Mouse (Mus musculus): Measurements from ENCODE around the gene Pus10. TPM values are rescaled to one million over a fixed set of nuclear protein-coding genes. Genes with fewer than 3 reads are reported as not detected.

The Pus10 gene
- total RNA-seq (2017), result 46.1 and 56.0 TPM in 2 replicates

DNA sequence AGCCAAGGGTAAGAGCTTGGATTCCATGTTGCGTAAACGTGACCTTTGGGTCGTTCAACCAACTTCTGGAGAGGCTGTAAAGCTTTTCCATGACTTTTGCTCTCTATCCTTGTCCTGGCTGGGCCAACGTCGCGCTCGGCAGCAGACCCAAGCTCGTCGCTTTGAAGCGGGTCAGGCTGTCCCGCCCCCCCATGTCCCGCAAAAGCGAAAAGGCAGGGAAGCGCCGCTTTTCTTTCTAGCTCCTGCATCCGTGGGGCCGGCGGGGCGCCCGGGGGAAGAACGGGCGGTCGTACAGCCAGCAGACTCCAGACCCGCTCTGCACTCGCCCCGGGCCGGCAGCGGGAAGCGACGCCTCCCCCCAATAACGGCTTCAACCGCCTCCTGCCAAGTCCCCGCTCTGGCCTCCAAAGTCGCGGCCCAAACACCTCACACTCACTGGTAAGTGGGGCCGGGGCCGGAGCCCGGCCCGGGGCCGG, at the start of gene Pus10:
Pus10 (plus strand) TSS at position 364 of the 476 bp plus-strand sequence.
- peak in 1 of 2 experiments; percentile 46; a peak in 2 of 4 replicates for ATAC-seq (replicated peaks in 1 of 2; ENCODE audit: insufficient read depth in 1 of 2, low FRiP score in 2 of 2, low TSS enrichment in 1 of 2, low read depth in 1 of 2, poor library complexity in 2 of 2, severe bottlenecking in 2 of 2)

DNA sequence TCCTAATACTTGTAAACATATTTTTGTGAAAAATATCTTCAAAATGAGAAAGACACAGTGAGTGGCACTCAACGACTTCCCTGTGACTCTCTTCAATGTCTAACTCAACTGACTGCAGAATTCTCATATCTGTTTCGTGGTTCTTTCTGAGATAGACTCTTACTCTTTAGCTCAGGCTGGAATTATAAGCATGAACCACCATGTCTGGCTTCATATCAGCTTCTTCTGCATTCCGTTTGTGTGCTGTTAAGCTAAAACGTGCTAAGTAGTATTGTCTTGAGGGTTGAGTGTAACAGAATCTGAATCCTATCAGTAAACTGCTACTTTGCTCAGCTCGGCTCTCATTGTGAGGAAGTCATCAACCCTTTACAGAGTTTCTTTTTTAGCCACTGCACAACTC, 46.5 kb upstream of the Pus10 start:
- ATAC-seq (replicated peaks in 1 of 2; ENCODE audit: insufficient read depth in 1 of 2, low FRiP score in 2 of 2, low TSS enrichment in 1 of 2, low read depth in 1 of 2, poor library complexity in 2 of 2, severe bottlenecking in 2 of 2), result no peak

DNA sequence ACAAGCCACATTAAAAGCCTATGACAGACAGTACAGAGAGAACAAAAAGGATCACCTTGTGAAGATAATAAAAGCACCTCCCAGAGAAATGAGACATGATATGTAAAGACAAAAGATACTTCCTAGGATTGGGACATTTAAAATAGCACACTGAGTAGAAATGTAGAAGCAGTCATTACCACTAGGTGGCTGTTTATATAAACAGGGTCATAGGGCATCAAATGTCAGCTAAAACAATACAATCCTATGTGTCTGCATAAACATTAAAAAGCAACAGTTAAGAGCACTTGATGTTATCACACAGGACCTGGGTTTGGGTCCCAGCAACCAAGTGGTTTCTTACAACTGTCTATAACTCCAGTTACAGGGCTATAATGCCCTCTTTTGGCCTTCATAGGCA, 34.8 kb upstream of the Pus10 start:
- no peak for ATAC-seq (replicated peaks in 1 of 2; ENCODE audit: insufficient read depth in 1 of 2, low FRiP score in 2 of 2, low TSS enrichment in 1 of 2, low read depth in 1 of 2, poor library complexity in 2 of 2, severe bottlenecking in 2 of 2)

DNA sequence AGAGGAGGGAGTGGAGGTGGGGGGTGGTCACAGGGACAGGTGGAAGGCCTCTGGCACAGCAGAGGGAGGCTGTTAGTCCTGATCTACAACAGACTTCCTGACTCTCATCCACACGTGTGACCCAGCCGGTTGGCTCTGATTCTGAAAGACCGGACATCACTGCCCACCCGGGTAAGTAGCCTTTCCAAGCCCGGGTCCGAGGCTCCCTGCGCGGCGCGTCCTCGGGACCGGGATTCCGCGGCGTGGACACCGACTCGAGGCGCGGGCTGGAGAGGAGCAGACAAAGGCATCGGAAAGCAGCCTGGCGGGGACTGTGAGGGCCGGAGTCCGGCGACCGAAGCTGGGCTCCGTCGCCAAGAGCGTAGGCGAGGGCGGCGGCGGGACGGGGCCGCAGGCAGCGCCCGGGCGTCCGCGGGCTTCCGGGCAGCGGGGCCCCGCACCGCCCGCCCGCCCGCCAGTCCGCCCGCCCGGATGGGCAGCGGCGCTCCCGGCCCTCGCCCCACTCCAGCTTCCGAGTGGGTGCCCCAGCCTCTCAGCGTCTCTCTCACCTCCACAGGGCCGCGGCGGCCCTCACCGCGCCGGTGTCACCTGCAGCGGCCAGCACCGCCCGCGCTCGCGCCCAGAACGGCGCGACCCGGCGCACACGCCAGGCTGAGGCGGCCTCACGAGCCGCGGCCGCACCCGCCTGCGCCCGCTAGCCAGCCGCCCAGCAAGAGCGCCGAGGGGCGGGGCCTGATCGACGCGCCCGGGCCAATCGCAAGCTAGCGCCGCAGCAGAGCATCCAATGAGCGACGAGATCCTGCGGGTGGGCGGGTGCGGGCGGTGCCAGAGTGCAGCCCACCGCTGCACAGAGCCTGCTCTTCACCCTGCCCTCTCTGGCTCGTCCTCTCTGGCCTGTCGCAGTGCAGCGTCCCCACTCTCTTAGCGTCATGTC, 32.3 kb upstream of the Pus10 start, which contains the start of gene 0610010F05Rik:
0610010F05Rik (minus strand) TSS at position 695 of the 934 bp plus-strand sequence.
- ATAC-seq (replicated peaks in 1 of 2; ENCODE audit: insufficient read depth in 1 of 2, low FRiP score in 2 of 2, low TSS enrichment in 1 of 2, low read depth in 1 of 2, poor library complexity in 2 of 2, severe bottlenecking in 2 of 2), result peak; percentile 99 to 100

DNA sequence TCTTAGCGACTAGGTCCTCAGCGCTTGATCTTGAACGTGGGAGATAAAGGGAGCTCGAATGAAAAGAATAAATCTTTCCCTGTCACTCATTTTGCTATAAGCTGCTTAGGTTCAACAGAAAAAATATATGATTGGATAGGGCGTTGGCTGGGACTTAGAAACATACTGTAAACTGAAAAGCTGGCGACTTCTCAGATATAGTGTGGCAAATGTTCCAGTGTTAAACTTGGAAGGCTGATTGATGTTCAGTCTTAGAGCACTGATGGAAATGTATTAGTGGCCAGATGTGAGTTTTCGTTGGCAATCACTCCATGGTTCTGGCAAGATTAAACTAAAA, 31.6 kb upstream of the Pus10 start:
- ATAC-seq (replicated peaks in 1 of 2; ENCODE audit: insufficient read depth in 1 of 2, low FRiP score in 2 of 2, low TSS enrichment in 1 of 2, low read depth in 1 of 2, poor library complexity in 2 of 2, severe bottlenecking in 2 of 2), result 0 out of 4 replicates have a peak, but pooled peaks of 1 of the 2 experiments have one; percentile 15

DNA sequence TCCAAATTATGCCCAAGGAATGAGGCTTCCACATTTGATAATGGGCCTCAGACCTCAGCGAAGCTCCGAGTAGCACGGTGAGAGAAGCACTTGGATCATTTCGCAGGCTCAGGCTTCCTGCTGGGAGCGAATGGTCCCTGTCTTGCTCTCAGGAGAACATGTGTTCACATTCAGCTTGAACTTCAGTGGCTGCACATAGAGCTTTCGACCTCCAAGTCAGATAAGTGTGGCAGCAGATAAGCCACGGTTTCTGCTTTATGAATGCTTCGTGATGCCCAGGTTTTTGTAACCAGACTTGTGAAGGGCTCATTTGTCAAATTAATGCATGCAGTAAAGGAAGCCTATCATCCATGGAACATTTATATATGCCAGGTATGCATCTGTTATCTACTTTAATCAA, 30.9 kb upstream of the Pus10 start:
- no peak for ATAC-seq (replicated peaks in 1 of 2; ENCODE audit: insufficient read depth in 1 of 2, low FRiP score in 2 of 2, low TSS enrichment in 1 of 2, low read depth in 1 of 2, poor library complexity in 2 of 2, severe bottlenecking in 2 of 2)

DNA sequence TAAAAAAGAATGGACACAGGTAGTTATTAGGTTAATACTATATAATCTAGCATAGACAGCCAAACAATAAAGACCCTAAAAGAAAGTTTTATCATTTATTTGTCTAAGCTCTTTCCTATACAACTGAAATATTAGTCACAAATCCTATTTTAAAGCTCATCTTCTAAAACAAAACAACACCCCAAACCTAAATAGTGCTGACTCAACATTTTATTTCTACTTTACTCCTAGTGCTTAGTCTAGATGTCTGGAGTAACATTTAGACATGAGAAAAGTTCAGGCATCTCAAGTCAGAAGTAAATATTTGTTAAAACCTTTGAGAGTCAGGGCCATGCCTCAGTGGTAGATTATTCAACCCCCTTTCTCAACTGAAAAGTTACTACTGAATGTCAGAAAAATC, 18.0 kb upstream of the Pus10 start:
- no peak for ATAC-seq (replicated peaks in 1 of 2; ENCODE audit: insufficient read depth in 1 of 2, low FRiP score in 2 of 2, low TSS enrichment in 1 of 2, low read depth in 1 of 2, poor library complexity in 2 of 2, severe bottlenecking in 2 of 2)

DNA sequence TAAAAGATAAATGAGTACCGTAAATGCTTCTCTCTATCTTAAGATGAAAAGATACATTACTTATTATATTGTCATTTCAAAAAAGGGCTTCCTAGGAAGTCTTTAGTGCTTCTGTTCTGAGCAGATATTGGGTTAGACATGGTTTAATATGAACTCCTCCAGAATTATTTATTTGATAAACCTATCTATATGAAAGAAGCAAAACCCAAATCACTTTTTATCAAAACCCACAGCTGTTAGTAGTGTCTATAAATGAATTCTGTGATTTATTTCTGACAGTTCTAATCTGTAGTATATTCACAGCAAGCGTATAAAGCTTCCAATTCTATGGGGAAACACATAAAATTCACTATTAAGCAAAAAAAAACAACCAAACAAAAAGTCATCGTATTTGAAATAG, 17.6 kb upstream of the Pus10 start:
- ATAC-seq (replicated peaks in 1 of 2; ENCODE audit: insufficient read depth in 1 of 2, low FRiP score in 2 of 2, low TSS enrichment in 1 of 2, low read depth in 1 of 2, poor library complexity in 2 of 2, severe bottlenecking in 2 of 2), result no peak

DNA sequence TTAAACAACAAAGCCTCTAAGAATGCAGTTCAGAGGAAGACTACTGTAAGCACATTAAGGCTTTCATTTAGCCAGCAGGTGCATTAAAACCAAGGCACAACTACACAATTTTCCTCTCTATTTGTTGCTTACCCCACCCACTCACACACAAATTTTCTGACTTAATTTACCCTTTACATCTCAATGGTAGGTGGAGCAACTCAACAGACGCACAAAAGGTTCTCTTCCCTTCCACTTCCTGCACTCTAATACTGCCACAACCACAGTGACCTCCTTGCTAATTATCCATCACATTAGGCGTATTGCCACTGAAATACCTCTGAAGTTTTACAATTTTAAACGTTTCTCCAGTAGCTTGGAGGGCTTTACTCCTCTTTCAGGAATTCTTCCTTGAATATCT, 11.8 kb upstream of the Pus10 start:
- no peak for ATAC-seq (replicated peaks in 1 of 2; ENCODE audit: insufficient read depth in 1 of 2, low FRiP score in 2 of 2, low TSS enrichment in 1 of 2, low read depth in 1 of 2, poor library complexity in 2 of 2, severe bottlenecking in 2 of 2)

DNA sequence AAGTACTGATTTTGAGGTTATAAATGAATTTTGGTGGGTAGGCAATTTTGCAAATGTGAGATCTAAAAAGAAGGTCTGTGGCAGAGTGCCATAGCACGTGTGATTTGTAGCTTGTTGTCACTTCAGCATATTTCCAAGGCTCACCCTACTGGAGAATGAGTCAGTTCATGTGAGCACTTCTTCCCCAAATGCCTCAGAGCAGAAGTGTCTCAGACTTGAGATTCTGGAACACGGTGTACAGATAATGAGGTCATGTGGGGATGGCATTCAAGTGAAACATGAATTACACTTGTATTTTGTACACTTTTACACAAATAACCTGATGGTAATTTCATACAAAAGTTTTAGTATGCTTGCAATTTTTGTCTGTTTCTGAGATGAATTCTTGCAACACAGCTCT, 7.7 kb upstream of the Pus10 start:
- ATAC-seq (replicated peaks in 1 of 2; ENCODE audit: insufficient read depth in 1 of 2, low FRiP score in 2 of 2, low TSS enrichment in 1 of 2, low read depth in 1 of 2, poor library complexity in 2 of 2, severe bottlenecking in 2 of 2), result no peak

DNA sequence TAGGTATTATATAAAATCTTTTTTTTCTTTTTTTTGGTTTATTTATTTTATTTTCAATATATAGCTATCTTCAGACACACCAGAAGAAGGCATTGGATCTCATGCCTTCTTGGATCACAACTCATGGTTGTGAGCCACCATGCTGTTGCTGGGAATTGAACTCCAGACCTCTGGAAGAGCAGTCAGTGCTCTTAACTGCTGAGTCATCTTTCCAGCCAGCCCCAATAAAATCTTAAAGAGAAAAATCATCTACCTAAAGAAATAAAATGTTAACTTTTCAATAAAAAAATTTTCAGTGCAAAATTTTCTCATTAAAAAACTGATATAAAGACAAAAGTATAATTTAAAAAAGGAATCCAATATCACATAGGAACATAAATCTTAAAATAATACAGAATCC, 1.2 kb upstream of the Pus10 start:
- no peak for ATAC-seq (replicated peaks in 1 of 2; ENCODE audit: insufficient read depth in 1 of 2, low FRiP score in 2 of 2, low TSS enrichment in 1 of 2, low read depth in 1 of 2, poor library complexity in 2 of 2, severe bottlenecking in 2 of 2)

DNA sequence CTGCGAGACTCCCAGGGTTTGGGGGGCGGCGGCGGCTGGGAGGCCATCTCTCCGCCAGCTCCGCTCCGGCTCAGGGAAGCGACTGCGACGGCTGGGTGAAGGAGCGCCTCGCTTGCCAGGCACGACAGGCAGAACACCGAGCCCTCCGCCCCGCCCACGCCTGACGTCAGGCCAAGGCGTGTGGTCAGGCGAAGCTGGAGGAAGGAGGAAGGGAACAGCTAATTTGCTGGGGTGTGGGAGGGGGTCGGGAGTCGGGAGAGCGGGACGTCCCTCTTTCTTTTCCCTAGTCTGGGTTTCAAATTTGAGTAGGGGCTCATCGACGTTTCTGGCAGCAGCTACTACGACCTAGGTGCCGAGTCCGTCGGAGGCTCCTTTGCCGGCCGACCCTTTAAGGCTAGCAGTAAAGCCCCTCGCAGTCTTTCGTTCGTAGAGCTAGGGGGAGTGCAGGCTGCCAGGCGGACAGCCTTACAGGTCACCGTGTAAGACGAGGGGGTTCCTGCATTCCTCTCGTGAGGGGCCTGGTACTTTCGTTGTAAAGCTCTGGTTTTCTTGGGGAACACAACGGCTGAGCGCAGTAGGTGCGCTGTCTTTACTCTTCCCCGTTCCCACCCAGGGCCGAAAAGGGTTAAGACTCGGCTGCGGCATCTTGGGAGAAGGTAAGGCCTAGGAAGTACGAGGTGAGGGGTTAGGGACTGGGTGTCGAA, 476 bp downstream of the Pus10 start, which contains the start of gene Pex13:
Pex13 (minus strand) TSS at position 162 of the 704 bp plus-strand sequence.
- ATAC-seq (replicated peaks in 1 of 2; ENCODE audit: insufficient read depth in 1 of 2, low FRiP score in 2 of 2, low TSS enrichment in 1 of 2, low read depth in 1 of 2, poor library complexity in 2 of 2, severe bottlenecking in 2 of 2), result peak; percentile 92 to 97

DNA sequence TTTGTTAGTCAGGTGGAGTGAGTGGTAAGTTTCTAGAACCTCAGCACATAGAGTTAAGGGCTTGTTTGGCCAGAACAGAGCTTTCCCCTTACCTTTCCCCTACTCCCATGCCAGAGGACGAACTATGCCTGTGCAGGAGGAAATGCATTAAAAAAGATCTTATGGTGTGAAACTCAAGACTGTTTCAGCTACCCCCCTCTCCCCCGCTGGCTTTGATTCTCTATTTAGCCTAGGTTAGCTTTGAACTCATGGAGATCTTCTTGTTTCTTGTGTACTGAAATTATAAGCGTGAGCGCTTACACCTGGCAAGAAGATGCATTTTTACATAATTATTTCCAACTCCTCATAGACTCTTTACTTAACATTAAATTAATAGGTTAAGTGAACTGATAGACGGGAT, 1.1 kb downstream of the Pus10 start:
- ATAC-seq (replicated peaks in 1 of 2; ENCODE audit: insufficient read depth in 1 of 2, low FRiP score in 2 of 2, low TSS enrichment in 1 of 2, low read depth in 1 of 2, poor library complexity in 2 of 2, severe bottlenecking in 2 of 2), result no peak; a peak in 1 of 4 replicates

DNA sequence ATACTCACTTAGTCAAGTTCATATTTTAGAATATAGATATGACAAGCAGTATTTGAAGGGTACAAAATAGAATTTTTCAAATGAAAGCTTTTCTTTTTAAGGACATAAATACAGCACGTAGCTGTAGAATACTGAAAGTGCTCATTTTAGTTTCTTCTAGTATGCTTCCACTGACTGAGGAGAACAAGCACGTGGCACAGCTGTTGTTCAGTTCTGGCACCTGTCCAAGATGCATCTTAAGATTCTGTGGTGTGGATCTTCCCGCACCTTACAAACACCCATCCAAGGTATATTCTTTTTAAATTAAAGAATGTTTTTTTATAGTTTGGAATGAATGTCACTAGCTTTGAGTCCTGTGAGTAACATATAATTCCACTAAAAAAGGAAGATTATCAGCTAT, 1.7 kb downstream of the Pus10 start:
- no peak for ATAC-seq (replicated peaks in 1 of 2; ENCODE audit: insufficient read depth in 1 of 2, low FRiP score in 2 of 2, low TSS enrichment in 1 of 2, low read depth in 1 of 2, poor library complexity in 2 of 2, severe bottlenecking in 2 of 2)

DNA sequence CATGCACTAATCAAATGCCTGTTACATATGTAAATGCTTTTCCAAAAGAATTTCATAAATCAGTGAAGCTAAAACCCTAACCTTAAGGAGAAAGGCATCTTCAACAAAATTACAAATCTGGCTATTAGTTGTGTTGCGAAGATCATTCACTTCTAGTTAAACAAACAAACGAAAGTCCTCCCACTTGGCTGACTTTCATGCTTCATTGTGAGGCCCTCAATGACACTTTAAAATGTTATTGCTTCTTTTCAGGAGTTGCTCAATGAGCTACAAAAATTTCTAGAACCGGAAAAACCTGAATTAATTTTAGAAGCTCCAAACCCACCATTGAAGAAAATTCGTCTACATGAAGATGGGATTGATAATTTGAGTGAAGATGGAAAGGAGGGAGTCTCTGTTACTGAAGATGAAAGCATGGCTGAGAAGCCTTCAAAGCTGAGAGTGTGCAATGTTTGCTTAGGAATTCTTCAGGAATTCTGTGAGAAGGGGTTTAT, 6.8 kb downstream of the Pus10 start:
- ATAC-seq (replicated peaks in 1 of 2; ENCODE audit: insufficient read depth in 1 of 2, low FRiP score in 2 of 2, low TSS enrichment in 1 of 2, low read depth in 1 of 2, poor library complexity in 2 of 2, severe bottlenecking in 2 of 2), result no peak

DNA sequence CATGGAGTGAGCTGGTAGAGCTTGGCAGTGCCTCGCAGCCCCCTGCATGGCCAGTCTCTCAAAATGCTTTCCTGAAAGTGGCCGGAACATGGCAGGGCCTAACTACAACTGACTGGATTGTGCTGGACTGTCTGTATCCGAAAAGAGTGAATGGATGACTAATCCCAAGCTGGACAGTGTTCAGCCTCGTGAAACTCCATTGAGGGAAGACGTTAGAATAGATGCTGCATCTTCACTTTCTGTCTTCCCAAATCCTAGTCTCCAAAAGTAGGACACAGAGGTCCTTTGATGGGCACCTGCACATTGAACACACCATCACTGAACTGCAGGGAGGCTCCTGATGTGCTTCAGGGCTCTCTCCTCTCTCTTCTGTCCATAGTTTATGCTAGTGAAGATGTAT, 10.6 kb downstream of the Pus10 start:
- no peak for ATAC-seq (replicated peaks in 1 of 2; ENCODE audit: insufficient read depth in 1 of 2, low FRiP score in 2 of 2, low TSS enrichment in 1 of 2, low read depth in 1 of 2, poor library complexity in 2 of 2, severe bottlenecking in 2 of 2)

DNA sequence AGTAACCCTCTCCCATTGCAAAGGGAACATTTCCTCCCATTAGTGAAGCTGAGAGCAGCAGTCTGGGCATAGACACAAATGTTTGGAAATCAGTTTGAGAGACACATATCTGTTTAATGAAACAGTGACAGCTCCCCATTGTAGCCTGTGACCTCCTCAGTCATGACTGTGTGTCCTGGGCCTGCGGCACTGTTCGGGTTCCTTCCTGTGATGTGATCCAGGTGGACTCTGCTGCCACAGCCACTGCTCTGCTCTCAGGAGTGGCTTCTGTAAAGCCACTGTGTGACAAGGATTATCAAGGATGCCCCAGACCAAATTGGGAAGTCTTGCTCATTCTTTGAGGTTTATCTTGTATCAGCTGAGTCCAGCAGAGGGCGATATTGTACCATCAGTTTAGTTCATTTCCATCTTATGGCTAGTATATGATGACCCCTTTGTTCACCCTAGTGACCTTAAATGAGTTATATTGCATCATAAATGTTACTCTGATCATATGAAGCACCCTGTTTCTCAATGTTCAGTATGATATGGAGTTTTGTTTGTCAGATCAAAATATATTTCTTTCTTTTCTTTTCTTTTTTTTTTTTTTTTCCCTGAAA, 13.7 kb downstream of the Pus10 start:
- ATAC-seq (replicated peaks in 1 of 2; ENCODE audit: insufficient read depth in 1 of 2, low FRiP score in 2 of 2, low TSS enrichment in 1 of 2, low read depth in 1 of 2, poor library complexity in 2 of 2, severe bottlenecking in 2 of 2), result peak; percentile 76 to 88

Measured in hematopoietic stem cell, adult 5-6 weeks (primary cell).